Mouse (Mus musculus) adrenal gland, postnatal 10 days (tissue): ENCODE measurements around the gene Spata45. TPM values are rescaled to one million over a fixed set of nuclear protein-coding genes. Genes with fewer than 3 reads are reported as not detected.

ENCODE experiments used
- DNase-seq: peaks from one replicate; pipeline ENCODE4 v3.0.0; 2021; ENCODE audit warnings: mixed read lengths
- total RNA-seq, 2 experiments: library from RNA; stranded (reverse); gene quantifications; 2 replicates each; pipeline ENCODE4 v1.2.3; 2021

Gene Spata45
- total RNA-seq, 2 experiments from 2014 or later = not detected

DNA sequence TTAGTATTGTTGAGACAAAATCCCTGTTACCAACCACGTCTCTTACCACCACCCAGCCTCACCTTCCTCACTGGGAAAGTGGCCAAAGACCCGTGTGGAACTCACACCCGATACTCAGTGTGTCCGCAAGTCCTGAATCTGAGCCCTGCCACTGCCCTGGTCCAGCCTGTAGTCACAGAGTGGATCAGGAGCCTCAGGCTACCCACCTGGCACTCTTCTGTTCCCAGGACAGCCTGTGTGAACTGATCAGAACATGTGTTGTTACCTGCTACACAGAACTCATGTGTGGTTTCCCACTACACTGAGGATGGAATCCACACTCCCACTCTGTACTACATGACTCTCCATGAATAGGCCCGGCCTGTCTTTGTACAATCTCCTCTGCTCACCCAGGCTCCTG lies 5.7 kb downstream of the Spata45 start:
- no peak for DNase-seq

DNA sequence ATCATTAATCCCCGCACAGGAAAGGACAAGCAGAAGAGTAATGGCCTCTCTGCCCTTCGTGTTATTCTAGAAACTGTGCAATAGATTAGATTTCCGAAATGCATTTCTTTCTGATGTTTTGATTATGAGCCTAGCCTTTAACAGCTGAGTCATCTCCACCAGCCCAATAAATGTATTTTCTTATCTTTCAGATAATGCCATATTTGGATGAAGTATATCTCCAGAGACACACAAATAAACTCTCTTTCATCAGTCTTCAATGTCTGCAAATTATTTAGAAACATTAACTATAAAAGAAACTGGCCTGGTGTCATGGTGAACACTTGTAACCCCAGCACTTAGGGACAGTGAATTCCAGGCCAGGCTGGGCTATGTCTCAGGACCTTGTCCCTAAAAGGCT lies 6.2 kb downstream of the Spata45 start:
- DNase-seq = no peak

DNA sequence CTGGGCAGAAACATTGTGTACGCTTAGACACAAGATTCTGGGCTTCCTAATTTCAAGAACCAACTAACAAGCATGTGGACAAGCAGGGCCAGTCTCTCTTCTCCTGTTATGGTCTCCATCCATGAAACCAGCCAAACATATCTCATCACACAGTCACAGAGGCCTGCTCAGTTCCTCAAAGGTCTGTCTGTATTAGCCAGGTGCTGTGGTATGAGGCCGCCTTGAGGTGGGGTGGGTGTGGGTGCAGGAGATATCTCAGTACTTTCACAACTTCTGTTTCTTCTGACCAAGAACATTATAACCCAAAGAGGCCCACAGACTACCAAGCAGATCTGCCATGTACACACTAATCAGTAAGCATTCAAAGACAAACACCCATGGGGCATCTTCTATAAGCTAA lies 8.8 kb downstream of the Spata45 start:
- no peak for DNase-seq

DNA sequence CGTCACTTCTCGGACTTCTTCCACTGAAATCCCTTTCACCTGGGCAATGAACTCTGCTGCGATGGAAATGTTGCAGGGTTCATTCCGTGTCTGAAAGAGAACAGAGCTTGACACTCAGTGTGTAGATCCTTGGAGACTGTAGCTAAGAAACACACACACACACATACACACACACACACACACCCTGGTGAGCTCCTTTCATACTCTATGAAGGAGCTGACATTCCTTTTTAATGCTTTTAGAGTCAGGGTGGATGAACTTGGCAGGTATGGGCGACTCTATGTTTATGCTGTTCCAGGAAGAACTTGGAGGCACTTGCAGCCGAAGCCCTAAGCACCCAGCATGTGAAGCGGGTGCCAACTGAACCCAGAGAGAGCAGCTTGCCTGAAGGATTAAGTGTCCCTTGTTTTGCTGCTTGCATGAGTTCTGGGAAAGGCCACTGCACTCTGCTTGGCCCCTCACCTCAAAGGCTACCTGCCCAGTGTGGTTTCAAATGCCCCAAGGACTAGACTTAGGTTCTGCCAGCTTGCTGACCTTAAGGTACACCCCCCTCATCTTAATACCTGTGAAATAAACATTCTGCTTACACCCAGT lies 9.9 kb downstream of the Spata45 start:
- DNase-seq = peak; percentile 51

DNA sequence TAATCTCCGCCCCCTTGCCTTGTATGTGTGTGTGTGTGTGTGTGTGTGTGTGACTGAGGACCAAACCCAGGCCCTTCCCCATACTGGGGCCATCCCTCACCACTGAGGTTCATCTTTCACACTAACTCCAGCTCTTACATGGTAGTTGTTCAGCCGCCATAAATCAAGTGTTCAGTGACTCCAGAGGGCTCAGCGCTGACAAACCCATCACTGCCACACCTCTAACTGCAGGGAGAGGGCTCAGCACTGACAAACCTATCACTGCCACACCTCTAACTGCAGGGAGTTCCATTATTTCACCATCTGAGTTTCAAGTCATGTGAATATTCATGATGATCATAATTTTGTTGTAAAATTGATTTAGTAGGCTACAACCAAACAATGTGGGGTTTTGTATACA lies 17.1 kb downstream of the Spata45 start:
- DNase-seq = no peak

DNA sequence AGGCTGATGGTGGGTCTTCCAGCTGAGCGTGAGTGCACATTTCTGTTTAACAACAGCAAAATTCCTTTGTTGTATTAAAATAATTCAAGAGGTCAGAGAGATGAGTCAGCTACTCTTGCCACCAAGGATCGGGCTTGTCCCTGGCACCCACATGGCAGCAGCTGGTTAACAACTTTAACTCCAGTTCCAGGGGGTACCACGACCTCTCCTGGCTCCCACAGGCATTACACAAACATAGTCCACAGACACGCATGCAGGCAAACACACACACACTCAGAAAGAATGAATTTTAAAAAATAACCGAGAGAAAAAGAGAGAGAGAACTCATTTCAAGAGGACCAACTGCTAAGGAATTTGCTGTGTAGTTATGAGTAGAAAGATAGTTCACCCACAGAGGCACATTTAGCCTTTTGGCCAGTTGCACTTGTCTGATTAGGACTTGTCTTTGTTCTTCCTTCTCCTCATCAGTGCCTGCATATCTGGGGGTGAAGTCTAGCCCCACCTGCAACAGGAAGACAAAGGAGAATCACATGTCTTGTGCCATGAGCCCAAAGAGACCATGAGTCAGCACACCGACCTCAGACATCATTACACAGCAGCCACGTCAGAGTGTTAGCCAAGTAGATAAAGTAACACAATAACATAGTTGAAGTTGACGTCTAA lies 18.6 kb downstream of the Spata45 start:
- DNase-seq = peak; percentile 44

DNA sequence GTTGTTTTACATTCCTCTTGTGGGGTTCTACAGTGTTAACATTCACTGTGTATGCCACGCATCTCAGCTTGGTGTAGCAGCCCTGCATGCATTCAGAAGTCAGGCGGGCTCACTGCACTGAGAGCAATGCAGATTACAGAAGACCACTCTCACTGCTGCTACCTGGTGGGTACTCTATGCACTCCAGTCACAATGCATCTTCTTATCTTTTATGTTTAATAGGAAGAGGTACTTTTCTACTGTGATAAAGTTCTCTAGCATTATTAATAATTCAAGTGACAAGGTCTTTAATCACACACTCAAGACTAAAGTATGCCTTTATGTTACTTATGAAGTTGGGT lies 19.1 kb downstream of the Spata45 start:
- no peak for DNase-seq

DNA sequence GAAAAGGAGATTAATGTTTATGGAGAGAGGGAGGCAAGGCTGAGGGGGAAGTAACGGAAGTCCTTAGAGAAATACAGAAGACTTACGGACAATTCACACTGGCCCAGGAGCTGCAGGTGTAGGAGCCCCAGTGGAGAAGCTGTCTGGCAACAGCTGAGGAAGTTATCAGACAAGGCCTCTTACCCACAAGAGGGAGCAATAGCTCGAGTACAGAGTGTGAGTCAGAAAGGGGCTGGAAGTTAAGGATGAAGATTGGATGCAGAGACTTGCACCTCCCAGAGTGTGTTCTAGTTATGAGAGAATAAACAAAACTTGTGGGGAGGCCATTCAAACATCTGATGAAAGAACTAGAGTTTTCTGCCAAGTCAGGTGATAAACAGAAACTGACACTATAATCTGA lies 21.0 kb downstream of the Spata45 start:
- no peak for DNase-seq

DNA sequence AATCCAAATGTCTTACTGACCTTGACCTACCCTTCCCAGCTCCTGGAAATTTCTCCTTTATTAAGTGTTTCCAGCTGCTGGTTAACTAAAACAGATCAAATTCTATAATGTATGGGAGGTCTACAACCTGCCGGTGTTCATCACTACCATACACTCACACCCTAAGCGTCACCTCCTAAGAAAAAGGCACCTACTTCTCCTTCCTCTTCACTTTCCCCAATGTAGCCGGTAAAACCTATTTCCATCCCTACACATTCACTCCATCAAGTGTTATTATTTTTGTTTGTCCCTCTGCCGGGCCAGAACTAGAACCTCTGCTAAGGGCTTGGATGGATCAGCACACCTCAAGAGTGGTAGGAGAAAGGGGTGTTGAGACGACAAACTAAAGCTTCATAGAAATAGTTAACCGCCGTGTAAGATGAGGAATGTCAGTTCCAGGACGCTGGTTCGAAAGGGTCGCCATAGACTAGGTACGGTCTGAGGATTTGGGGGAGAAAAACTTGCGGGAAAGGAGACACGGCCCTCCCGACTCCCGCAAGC lies 25.9 kb downstream of the Spata45 start:
- no peak for DNase-seq

DNA sequence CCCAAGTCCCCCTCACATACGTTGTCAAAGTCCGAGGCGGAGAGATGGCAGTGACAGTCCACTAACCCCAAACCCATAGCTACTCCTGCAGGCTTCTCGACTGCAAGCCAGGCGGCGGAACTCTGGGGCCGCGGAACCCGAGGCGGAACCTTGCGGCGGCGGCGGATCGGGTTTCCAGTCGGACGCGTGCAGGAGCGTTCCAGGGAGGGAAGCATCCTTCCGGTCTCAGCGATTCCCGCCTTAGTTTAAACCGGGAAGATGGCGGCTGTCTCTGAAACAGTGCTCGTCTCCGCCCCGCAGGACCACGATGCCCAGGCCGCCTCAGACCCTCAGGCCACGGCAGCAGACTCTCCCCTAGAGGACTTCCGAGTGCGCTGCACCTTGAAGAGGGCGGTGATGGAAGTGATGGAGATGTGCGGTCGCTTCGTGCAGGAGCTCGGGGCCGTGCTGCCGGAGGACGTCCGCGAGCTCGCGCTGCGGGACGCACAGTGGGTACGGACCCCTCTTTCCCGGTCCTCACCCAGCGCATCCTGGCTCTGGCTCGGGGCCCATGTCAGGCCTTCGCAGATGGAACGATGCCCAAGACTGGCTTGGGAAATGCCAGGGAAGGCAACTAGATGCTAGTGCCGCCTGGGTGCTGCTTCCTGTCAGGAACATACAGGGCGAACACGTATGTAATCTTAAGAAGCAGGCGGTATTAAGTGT lies 26.5 kb downstream of the Spata45 start, which contains the start of the genes Tatdn3 and Nsl1:
Tatdn3 (minus strand) TSS at position 152 of the 705 bp plus-strand sequence.
Nsl1 (plus strand) TSS at position 232 of the 705 bp plus-strand sequence.
- DNase-seq = peak; percentile 96

DNA sequence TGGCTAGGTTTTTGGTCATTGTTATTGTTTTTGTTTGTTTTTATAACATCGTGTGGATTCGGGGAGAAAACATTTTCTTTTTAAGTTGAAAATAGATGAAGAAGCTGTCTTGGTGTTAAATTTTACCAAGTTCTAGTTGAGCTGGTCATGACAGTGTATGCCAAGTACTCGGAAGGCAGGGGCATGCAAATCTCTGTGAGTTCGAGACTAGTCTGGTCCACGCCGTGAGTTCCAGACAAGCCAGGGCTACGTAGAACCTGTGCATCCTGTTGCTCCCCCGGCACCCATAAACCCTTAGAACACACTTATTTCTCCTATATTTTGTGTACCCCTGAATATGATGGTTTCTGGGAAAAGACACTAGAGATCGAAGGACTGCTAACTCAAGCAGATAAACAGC lies 27.3 kb downstream of the Spata45 start:
- DNase-seq = no peak

DNA sequence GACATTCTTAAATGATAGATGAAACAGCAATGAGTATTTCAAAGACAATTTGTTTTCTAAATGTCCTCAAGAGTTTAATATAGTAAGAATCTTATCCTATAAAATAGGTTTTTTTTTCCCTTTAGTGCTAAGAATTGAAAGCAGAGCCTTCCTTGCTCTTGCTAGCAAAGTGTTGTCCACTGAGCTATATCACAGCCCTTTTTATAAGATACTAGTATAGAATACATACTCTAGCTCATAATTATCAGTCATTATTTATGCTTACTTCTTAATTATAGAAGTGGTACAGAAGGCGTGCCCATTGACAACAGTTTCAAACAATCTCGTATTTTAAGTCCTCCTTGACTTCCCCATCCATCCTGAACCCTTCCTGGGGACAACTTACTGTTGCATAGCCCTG lies 28.1 kb downstream of the Spata45 start:
- DNase-seq = no peak

DNA sequence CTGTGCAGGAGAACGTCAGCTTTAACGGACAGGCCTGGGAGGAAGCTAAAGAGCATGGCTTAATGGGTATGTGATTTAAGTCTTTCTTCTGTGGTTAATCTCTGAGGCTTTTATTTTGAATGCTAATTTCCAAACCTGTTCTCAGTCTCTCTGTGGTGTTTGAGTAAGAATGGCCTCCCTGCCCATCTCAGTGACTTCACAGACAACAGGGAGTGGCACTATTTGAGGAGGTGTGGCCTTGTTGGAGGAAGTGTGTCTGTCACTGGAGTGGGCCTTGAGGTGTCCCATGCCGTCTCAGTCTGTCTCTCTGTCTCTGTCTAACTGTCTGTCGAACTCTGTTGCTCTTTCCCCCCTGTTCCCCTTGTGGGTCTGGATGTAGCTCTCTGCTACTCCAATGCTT lies 28.7 kb downstream of the Spata45 start:
- DNase-seq = no peak

DNA sequence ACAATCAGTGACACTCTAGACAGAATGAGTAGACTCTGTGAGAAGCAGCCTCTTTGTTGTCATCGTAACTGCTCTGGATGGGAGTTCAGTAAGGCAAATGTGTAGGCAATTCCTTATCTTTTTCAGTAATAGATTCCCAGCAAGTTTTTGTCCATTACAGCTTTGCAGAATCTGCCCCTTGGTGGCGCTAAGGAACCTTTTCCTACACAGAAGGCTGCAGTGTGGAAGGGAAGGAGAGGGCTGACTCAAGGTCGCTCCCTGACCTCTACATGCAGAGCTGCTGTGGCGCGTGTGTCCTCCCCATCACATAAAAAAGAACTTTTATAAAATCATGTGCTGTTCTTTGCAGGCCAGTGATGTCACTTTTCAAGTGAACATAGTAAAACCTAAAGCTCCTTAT lies 31.9 kb downstream of the Spata45 start:
- peak; percentile 61 for DNase-seq

DNA sequence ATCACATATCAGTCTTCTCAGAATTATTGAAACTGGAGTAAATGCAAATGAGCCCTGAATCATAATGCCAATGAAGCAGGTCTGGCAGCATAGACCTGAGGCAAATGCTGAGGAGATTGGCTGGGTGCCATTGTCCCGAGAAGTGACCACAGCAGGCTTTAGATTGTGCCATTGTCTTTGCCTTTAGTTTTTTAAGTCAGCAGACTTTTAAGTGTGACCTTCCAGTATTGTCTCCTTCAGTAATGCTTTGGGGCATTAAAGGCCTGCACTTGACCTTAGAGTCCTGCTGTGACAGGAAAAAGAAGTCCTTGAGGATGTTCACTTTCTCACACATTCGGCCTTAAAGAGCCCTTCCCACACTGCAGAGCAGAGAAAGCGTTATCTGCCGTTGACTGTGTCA lies 33.8 kb downstream of the Spata45 start:
- DNase-seq = no peak

DNA sequence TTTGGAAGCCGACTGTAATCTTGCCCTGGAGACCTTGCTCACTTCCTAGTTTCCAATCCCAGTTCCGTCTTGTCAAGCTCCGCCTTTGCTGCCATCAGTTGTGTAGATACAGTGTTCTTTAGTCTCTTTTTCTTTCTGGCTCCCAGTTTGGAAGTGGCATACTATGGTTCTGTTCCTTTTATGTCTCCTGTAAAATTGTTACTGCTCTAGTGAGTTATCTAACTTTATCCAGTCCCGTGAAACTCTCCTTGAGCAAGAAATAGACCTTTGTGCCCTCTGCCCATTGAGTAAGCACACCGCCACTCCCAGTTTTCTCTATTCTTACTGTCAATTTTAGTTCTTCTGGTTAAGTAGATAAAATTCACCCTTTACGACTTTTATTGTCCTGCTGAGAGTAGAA lies 35.2 kb downstream of the Spata45 start:
- DNase-seq = no peak

DNA sequence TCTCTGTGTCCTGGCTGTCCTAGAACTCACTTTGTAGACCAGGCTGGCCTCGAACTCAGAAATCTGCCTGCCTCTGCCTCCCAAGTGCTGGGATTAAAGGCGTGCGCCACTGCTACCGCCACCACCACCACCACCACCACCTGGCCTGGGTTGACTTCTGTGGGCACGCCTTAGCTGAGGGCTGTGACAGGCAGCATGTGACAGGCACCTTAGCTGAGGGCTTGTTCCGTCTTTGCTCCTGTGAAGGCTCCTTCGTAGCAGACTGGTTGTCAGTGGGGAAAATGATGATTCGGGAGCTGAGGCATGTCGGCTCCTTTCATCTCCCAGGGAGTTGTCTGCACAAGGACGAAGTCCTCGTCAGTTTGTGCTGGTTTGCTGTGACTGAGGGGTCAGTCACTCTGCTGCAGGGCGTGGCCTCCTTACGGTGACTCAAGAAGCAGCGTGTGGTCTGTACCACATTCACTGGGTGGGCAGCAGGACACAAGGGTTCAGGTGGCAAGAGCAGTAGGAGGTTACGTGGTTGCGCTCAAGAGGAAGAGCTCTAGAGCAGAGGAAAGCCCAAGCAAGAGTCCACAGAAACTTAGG lies 36.0 kb downstream of the Spata45 start:
- DNase-seq = peak; percentile 48

DNA sequence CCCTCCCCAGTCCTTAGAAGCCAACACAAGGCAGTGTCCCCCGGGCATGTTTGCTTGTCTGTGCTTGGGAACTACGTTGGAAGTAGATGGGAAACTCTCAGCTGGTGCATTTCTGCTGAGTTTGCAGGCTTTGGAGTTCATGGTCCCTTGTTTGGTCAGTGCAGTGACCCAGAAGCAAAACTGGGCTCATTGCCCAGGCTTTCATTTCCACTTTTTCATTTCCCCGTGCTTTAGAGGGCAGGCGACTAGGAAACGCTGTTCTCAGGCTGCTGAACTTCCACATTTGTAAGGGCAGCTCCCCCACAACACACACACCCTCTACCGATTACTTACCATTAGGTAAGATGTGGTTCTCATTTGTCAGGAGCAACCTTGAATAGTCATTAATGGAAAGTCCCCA lies 36.6 kb downstream of the Spata45 start:
- peak; percentile 78 for DNase-seq

DNA sequence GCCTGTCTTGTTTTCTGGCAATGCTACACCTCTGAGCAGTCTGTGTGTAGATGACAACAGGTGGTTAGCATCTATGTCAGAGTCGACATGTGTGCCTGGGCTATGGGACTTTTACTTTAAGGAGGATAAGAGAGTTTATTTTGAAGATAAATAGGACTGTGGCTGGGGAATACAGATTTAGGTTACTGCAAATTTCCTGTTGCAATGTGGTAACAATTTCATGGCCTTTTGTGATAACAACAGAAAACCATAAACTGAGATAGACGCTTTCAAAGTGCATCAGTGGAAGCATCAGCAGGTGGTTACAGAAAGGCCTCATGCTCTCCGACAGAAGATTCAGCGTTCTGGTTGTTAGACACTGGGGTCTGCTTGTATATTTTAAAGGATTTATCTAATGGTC lies 37.0 kb downstream of the Spata45 start:
- no peak for DNase-seq

DNA sequence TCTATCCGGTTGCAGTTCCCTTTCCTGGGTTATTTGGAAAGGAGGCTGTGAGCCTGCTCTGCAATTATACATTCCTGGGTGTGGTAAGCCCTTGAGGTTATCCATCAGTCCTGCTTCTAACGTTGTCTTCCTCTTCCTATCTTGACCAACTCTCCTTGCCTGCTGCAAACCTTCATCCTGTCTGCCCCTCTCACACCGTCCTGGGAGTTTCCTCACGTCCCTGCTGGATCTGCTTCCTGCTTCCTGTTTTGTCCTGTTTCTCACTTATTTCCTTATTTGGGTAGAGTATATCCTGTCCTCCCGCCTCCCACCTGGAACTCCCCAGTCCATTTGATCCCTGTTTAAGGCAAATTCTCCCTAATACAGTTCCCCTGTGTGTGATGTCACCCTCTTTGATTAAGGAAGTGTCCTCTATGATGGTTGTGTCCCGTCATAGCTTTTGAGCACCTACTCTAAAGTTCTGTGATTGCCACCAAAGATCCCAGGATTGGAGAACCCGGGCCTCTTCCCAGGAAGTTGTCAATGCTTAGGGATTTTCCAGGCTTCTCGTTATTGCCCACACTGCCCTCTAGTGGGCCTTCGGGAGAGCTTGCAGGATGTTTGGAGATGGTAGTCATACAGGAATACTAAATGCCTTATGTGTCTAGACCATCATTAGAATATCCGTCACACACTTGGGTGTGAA lies 38.9 kb downstream of the Spata45 start:
- DNase-seq = peak; percentile 68

DNA sequence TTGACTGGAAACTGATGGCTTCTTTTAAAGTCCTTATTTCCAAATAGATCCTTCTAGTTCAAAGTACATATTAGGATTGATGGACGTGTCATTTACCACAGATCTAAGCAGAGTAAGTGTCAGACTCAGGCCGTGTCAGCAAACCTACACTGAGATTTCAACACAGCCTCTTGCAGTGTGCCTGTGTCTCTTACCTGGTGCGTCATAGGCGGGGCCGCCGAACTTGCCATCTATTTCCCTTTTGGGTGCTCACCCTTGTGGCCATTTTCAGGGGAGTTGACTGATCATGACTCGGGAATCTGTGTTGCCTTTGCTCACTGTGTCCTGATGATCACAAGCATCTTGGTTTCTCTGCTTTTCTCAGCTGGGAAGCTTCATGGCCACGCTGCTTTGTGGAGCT lies 46.8 kb downstream of the Spata45 start:
- DNase-seq = no peak

DNA sequence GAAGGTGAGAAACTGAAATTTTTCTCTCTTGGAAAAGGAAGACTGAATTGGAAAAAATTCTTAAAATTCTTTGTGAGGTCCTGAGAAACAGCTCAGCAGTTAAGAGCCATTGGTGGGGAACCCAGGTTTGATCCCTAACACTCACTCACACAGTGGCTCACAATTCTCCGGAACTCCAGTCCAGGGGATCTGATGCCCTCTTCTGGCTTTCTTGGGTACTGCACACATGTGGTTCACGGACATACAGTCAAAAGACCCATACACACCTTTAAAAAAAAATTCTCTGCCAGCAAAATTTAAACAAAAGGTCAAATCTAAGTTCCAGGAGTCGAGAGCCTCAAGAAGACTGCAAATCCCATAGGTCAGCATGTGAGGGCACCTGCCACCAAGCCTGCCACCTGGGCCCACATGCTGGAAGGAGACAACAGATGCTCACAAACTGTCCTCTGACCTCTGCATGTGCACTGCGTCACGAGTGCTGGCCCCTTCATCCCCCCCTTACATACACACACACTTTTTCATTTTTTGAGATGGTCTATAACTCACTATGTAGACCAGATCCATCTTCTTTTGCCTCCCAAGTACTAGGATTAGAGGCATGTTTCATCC lies 48.6 kb downstream of the Spata45 start:
- peak; percentile 76 for DNase-seq
